Mouse (Mus musculus): Measurements from ENCODE around the gene Gm42669.

Gm42669 gene

DNA sequence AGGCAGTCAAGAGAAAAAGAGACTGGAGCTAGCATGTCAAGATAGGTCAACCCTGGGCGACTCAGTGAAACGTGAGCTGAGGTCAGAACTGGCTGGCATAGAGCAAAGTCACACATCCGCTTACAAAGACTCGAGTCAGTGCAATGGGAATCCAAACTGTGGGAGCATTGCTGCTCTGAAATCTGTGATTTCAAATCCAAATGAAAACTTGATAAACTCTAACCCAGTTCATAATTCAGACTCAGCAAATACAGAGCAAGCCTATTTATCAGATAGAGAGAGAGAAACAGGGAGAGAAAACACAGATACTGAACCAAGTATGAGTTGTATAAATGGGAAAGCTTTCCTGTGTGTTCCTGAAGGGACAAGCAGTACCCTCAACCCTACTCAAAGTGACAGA, at the start of gene Gm42669:
Gene Gm42669, plus strand, starts transcription at position 301 of the 400 bp plus-strand sequence.
- DNase-seq (ENCODE audit: low spot score in 2 of 2) = no peak

DNA sequence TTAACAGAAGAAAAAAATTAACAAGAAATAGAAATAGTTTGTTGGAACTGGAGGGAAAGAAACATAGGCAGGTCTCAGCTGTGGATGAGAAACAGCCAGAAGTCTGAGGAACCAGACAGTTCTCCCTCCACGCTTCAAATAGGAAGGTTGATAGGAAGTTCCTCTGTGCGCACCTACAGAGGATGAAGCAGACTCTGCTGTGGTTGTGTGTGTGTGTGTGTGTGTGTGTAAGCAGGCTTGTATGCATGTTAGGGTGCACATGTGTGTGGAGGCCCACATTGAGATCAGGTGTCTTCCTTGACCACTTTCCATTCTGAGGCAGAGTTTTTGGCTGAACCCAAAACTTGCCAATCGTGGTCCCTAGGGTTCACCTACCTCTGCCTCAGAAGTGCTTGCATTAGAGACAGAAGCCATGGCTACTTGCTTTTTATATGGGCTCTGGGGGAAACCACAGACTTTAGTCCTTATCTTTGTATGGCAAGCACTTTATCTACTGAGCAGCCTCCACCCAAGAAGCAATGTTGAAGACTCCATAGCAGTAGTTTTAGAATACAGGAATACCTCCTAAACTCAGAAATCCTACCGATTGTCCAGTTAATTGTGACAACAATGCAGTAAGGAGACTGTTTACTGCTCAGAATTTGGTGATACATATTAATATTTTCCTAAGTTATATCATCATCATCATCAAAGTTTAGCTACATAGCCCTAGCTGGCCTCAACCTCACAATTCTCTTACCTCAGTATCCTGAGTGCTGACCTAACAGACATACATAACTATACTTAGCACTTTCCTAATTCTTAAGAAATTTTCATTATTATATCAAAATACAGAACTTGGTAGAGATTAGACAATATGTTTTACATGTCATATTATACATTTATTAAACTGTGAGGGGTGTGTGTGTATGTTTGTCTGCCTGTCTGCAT, 45.0 kb upstream of the Gm42669 start:
- DNase-seq (ENCODE audit: low spot score in 2 of 2) = no peak

DNA sequence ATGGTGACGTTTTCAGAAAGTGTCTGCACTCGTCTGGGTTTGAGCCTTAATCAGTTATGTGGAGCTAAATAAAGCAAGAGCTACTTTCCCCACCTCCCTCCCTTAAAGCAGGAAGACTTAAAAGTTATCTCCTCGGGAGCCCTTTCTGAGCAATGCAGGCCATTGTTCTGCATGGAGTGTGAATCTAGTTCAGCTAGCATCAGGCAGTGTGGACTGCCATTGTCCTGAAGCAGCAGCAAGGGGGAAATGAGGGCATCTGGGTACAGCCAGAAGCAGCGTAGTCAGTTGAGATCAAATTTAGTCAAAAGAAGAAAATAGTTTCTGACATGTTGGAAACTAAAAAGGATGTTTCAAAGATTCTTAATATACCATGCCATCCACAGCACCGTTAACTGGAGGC, 40.9 kb upstream of the Gm42669 start:
- no peak for DNase-seq (ENCODE audit: low spot score in 2 of 2)

DNA sequence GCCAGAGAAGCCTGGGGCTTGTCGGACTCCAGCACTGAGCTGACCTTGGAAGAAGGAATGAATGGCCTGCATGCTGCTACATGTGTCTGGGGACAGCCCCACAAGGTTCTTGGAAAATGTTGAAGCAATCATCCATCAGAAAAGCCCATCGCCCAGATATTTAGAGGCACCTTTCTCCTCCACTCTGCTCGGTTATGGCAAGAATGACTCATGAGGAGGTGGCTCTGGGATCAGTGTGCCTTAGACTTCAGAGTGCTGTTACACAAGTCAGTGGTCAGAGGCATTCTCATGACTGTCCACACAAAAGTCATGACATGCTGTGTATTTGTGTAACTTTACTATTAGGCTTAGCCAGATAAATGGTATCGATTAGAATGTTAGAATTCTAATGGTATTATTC, 40.3 kb upstream of the Gm42669 start:
- no peak for DNase-seq (ENCODE audit: low spot score in 2 of 2)

DNA sequence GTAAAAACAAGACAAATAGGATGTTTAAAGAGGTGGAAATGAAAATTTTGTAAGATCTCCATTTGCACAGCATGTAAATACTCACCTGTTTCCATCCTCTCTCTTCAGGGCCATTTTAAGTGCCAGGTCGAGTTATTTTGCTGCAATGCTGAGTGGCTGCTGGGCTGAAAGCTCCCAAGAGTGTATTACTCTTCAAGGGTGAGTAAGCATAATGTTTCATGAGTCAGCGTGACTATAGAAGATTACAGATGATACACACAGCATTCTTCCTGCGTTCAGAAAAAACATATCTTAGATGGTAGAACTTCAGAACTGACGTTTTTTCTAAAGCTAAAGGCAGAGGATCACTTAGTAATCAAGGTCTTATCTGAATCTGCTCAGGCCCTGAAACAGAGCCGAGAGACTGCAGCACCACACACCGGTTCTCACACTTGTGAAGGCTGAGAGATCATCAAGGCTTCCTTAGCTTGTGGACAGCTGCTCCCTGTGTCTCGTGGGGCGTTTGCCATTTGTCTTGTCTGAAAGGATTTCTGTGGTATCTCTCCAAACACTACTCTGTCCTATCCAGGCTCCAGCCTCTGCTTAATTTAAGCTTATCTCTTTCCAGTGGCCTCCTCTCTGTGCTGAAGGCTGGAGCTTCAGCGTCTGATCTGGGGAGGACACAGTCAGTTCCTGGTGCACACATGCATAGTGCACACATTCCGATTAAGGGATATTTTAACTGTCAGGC, 36.7 kb upstream of the Gm42669 start:
- no peak for DNase-seq (ENCODE audit: low spot score in 2 of 2)

DNA sequence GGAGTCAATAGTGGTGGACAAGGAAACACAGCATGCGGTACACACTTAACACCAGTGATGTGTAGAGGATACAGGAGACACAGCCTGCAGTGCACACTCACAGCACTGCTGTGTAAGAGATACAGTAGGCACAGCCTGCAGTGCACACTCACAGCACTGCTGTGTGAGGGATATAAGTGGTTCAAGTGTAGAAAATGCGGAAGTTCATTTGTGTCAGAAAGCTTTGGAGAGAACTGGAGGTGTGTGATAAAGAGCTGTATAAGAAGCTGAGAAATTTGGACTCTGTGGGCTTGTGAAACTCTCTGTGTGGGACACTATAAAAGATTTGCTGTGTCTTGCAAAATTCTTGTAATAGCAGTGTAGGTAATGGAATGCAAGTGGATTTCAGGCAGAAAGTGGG, 27.2 kb upstream of the Gm42669 start:
- DNase-seq (ENCODE audit: low spot score in 2 of 2) = no peak

DNA sequence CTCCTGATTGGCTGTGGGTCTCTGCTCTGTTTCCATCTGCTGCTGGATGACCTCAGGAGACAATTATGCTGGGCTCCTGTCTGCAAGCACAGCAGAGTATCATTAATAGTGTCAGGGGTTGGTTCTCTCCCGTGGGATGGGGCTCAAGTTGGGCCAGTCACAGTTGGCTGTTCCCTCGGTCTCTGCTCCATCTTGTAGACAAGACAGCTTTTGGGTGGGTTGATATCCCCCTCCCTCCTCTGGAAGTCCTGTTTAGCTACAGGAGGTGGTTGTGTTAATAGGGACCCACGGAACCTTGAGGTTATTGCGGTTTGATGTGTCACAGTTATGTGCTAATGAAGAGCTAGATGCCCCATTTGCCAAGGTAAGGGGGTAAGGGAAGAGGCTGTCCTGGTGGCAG, 18.4 kb upstream of the Gm42669 start:
- no peak for DNase-seq (ENCODE audit: low spot score in 2 of 2)

DNA sequence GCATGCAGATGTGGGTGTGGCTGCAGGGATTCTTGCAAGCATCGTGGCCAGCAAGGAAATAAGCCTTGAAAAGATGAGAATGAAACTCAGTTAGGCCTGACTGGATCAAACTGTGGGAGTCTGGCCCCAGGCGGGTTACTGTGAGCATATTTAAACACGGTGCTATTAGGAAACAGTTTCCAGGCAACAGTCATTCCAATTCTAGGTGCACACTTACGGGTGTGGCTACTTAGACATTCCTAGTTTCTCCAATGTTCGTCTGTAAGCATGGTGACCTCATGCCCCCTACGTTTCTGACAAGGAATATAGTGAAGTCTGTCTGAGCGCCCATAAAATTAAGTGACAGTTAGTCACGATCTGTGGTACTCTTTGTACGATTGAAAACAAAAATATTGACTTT, 16.4 kb upstream of the Gm42669 start:
- DNase-seq (ENCODE audit: low spot score in 2 of 2) = no peak

DNA sequence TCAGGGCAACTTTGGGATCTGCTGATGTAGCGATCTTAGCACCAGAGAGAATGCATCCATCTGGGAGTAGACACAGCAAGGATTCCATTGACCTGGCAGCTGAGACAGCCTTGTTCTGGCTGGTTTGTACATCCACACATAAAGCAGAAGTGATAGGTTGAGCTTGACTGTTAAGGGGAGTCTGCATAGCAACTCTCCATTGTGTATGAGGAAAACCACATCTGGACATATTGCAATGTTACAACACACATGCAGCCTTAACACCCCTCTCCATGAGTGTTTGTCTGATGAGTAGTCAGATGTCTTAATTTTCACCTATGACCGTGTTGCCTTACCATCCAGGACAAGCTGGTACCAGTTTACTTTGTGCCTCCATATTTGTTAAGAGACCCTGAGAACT, 14.9 kb upstream of the Gm42669 start:
- no peak for DNase-seq (ENCODE audit: low spot score in 2 of 2)

DNA sequence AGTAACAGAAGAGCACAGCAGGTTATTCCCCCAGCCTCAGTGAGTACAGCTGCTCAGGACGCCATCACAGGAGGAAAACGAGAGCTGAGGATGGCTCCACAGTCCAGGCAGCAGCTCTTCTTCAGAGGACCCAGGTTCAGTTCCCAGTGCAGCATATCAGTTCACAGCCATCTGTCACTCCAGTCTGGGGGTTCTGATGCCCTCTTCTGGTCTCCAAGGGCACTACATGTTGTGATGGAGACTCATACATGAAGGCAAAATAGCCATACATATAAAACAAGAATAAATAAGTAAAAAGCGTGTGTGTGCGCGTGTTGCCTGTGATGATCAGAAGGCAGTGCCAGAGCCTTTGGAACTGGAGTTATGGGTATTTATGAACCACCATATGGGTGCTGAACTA, 12.7 kb upstream of the Gm42669 start:
- DNase-seq (ENCODE audit: low spot score in 2 of 2) = no peak

DNA sequence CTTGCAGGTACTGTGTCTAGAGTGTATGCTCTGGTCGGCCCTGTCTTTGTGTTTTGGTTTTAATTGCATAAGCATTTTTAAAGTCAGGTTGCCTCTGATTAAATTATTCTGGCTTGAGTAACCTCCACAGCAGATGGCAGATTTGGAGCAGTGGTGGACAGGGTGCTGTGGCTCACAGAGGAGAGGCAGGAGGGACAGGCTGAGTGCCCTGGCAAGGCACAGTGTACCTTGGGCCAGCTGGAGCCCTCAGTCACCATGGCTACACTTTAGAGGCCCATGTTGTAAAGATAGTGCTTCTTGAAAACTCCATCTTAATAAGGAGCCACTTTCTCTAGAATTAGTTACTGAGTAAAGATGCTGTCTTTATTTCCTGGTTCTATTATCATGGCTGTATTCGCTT, 11.4 kb upstream of the Gm42669 start:
- no peak for DNase-seq (ENCODE audit: low spot score in 2 of 2)

DNA sequence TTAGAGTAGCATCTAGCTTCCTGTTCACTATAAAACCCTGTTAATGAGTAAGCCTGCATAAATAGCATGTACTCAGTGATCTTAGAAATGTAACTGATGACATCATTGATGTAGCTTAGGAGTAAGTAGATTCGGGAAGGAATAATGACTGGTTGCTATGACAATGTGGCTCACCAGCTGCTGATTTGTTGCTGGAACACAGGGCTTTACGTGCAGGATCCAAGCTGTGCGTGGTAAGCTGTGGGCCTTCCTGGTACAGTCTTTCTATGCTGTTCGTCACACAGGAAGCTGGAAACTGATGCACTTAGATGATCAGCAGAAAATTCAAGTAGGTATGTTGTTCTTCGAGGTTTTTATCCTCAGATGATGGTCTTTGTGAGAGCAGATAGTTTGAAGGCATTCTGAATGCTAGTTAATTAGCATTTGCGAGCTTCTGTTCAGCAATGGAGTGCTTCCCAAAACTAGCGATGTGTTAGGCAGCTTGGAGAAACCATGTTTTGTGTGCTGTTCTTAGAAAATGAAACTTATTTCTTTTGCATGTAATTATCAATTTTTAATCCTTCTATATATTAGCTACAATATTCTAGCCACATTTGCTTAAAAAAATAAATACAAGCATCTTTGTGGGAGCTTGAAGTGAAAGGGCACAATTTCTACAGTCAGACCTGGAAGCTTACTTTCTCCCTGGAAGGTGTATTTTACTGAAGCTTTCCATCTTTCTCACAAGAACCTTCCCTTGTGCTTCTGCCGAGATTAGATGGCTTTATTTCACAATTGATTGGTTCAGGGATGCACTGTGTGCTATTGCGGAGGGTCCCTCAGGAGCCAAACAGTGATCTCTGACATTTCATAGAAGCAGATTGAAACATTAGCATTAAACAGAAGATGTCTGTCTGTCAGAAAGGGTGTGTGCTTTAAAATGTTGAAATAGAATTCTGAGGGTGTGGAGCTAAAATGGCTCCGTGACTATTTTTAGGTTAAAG, 9.6 kb upstream of the Gm42669 start:
- peak in 1 of 2 experiments; percentile 17 for DNase-seq (ENCODE audit: low spot score in 2 of 2)

DNA sequence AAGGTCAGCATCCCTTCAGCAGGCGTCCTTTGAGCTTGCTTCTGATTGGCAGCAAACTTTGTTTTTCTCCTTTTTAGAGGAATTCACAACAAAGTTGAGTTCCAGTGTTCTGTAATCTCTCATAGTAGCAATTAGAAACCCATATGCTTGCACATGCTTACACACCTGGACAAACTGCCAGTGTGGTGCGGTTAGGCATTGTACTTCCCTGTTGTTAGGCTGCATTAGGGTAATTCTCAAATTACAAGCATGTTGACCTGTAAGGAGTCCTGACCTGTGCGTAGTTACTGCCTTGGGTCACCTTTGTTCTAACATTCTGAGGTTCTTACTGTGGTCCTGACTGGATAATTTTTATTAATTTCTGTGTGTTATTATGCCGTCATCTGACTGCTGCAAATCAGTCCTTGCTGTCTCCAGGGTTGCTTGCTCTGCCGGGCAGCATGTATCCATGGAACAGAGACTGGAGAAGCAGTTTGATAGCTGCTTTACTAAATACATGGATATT, 8.6 kb upstream of the Gm42669 start:
- no peak for DNase-seq (ENCODE audit: low spot score in 2 of 2)

DNA sequence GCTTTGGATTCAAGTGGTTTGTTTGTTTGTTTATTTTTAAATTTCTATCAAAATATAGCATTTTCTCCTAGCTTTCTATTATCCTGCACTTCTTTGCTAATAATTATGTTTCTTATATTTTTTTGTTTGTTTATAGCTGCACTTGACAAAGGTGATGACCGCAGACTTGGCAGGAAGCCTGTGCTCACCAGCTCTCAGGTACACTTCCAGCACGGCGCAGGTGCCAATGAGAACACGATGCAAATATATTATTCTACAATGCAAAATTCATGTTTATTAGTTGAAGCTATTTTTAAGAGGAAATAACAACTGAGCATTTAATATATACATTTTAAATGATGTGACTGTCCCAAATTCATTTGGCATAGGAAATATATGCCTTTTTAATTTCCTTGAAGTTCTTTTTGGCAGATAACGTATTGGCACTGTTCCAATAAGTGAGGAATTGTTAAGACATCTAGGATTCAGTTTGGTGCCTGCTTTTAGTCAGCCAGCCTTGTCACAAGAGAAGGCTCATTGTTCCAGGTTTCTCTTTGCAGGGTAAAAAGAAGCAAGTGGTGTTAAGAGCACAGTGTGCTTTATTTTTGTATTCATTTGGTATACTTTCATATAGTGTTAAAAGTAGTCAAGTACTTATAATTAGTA, 7.4 kb upstream of the Gm42669 start:
- DNase-seq (ENCODE audit: low spot score in 2 of 2) = no peak

DNA sequence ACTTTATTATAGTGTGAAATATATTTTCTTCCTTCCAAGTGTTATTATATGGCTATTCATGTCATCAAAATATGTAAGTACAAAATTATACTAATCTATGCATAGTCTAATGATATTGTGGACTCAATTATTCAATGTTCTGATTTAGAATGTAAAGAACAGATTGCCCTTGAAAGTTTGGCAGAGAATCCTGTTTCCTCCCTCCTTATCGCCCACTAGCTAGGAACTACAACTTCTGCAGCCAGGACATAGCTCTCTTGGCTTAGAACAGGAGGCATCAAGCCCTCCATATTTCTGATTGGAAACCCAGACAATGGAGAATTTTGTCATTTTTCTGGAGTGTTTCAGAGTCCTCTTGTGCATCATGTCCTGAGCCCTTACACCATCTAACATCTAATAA, 6.7 kb upstream of the Gm42669 start:
- no peak for DNase-seq (ENCODE audit: low spot score in 2 of 2)

DNA sequence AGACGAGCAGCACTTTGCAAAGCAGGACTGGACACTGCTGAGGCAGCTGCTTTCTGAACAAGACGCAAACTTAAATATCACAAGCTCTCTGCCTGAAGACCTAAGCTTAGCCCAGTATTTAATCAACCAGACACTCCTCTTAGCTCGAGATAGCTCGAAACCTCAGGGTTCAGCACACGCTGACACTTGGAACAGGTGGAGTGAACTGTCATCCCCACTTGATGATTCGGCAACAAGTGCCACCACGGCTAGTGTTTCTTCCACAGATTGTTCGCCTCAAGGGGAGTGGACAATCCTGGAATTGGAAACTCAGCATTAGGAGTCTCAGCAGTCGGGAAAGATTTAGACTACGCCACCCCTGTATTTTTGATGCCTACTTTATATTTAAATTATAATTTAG, 3.1 kb downstream of the Gm42669 start:
- DNase-seq (ENCODE audit: low spot score in 2 of 2) = no peak

DNA sequence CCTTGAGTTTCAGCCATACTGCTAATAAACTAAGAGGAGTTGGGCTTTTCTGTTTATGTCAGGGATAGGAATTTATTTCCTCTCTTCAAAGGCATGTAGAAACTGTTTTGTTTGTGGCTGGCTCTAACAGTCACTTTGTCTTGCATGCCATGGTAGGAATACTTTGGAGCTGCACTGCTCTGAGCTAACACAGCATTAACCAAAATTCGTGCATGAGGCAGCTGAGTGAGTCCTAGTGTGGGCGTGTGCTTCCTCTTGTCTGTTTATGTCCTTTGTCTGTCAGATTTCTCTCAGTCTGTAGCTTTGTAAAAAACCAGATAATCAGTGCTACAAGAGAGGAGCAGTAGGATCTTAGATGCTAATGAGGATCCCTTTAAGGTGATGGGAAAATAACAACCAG, 3.9 kb downstream of the Gm42669 start:
- DNase-seq (ENCODE audit: low spot score in 2 of 2) = no peak

DNA sequence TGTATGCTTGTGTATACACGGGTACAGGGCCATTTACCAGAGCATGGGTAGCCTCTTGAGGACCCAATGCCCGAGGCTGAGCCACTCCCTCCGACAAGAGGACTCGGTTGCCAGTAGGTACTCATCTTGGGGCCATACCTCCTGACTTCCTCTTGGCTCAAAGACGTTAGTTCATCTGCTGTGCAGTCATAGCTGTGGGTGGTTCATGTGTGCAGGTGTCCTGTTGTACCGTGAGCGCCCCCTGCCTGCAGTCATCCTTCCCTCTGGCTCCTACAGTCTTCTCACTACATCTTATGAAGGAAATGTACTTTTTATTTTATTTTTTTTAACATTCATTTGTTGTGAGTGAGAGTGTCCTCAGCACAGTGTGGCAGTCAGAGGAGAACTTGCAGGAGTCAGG, 6.2 kb downstream of the Gm42669 start:
- DNase-seq (ENCODE audit: low spot score in 2 of 2) = peak in 1 of 2 experiments; percentile 20

DNA sequence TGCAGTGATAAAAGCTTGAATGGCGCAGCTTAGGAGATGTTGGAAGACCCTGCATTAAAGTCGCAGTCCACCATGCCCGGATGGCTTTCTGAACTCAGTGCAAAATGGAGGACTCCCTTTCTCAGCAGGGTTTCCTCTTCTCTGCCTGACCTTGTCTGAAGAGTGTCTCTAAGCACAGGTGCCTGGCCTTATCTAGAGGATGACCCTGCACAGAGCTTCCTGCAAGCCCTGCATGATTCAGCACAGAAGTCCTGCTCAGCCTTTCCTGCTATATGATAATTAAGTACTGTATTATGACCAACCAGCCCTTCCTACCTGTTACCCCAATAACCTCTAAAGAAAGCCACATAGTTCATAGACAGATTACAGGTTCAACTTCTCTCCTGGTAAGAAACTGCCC, 8.0 kb downstream of the Gm42669 start:
- no peak for DNase-seq (ENCODE audit: low spot score in 2 of 2)

DNA sequence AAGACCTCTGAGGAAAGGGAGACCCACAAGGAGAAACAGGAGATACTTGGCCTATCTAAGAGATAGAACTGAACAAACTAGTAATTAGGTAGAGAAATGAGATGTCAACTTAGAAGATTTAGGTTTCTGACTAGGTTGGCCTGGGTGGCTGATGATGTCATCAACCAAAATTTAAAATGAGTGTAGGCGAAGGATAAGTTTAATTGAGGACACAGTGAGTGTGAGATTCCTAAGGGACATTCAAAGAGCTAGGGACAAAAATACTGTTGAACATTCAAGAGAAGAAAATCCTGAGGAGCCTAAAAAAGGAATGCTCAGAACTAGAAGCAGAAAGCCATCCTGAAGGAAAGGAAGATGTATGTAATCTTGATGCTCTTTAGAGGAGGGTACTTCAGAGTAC, 8.7 kb downstream of the Gm42669 start:
- DNase-seq (ENCODE audit: low spot score in 2 of 2) = no peak

DNA sequence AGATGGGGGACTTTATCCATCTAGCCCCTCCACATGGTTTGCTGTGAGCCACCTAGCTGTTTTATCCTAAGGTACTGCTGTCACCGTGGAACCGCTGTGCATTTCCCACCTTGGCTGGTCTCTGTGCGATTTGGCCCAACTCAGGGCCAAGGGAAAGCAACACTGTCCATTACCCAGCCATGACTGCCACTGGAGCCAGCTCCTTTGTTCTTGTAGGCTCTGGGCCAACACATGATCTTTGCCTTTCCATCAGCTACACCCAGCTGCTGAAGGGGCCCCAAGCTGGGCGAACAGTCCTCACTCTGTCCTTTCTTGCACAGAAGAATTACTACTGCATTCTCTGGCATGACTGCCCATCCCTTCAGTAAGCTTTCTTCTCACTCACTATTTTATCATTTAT, 11.2 kb downstream of the Gm42669 start:
- DNase-seq (ENCODE audit: low spot score in 2 of 2) = no peak
